Mouse (Mus musculus): ENCODE data around the gene Rif1.

The Rif1 gene

GRCm38 (mm10) chr2:52072491-52073140 lies at the start of gene Rif1:
Rif1 (plus strand) TSS chr2:52072832.
- in situ Hi-C loops (cut with MboI) = no loop called here

- in situ Hi-C loops (cut with MboI) = no loop called here
These were observed 45.6 kb upstream of the Rif1 start for GRCm38 (mm10) chr2:52027061-52027460.

GRCm38 (mm10) chr2:52029426-52029825 lies 43.2 kb upstream of the Rif1 start:
- in situ Hi-C loops (cut with MboI) = no loop called here

- in situ Hi-C loops (cut with MboI) = no loop called here
These were observed 41.1 kb upstream of the Rif1 start for GRCm38 (mm10) chr2:52031491-52031890.

GRCm38 (mm10) chr2:52034601-52035000 lies 38.0 kb upstream of the Rif1 start:
- in situ Hi-C loops (cut with MboI) = no loop called here

GRCm38 (mm10) chr2:52035144-52035543 lies 37.5 kb upstream of the Rif1 start:
- in situ Hi-C loops (cut with MboI) = no loop called here

- in situ Hi-C loops (cut with MboI) = no loop called here
These were observed 35.6 kb upstream of the Rif1 start for GRCm38 (mm10) chr2:52036929-52037595.

GRCm38 (mm10) chr2:52037882-52038281 lies 34.8 kb upstream of the Rif1 start, which contains the start of gene Tnfaip6:
Tnfaip6 (plus strand) TSS chr2:52038009.
- in situ Hi-C loops (cut with MboI) = no loop called here

- in situ Hi-C loops (cut with MboI) = no loop called here
These were observed 34.1 kb upstream of the Rif1 start for GRCm38 (mm10) chr2:52038558-52038957.

- in situ Hi-C loops (cut with MboI) = no loop called here
These were observed 33.4 kb upstream of the Rif1 start for GRCm38 (mm10) chr2:52039083-52039801.

- in situ Hi-C loops (cut with MboI) = no loop called here
These were observed 30.5 kb upstream of the Rif1 start for GRCm38 (mm10) chr2:52042132-52042531.

GRCm38 (mm10) chr2:52042714-52043113 lies 29.9 kb upstream of the Rif1 start:
- in situ Hi-C loops (cut with MboI) = no loop called here

- in situ Hi-C loops (cut with MboI) = no loop called here
These were observed 29.1 kb upstream of the Rif1 start for GRCm38 (mm10) chr2:52043485-52043884.

- in situ Hi-C loops (cut with MboI) = no loop called here
These were observed 26.6 kb upstream of the Rif1 start for GRCm38 (mm10) chr2:52046032-52046431.

GRCm38 (mm10) chr2:52050823-52051222 lies 21.8 kb upstream of the Rif1 start:
- in situ Hi-C loops (cut with MboI) = no loop called here

- in situ Hi-C loops (cut with MboI) = no loop called here
These were observed 20.3 kb upstream of the Rif1 start for GRCm38 (mm10) chr2:52052335-52052734.

GRCm38 (mm10) chr2:52053502-52053901 lies 19.1 kb upstream of the Rif1 start:
- in situ Hi-C loops (cut with MboI) = no loop called here

GRCm38 (mm10) chr2:52055616-52056015 lies 17.0 kb upstream of the Rif1 start:
- in situ Hi-C loops (cut with MboI) = no loop called here

GRCm38 (mm10) chr2:52057099-52057498 lies 15.5 kb upstream of the Rif1 start:
- in situ Hi-C loops (cut with MboI) = no loop called here

- in situ Hi-C loops (cut with MboI) = no loop called here
These were observed 15.0 kb upstream of the Rif1 start for GRCm38 (mm10) chr2:52057681-52058080.

- in situ Hi-C loops (cut with MboI) = no loop called here
These were observed 4.0 kb upstream of the Rif1 start for GRCm38 (mm10) chr2:52068641-52069040.

GRCm38 (mm10) chr2:52070816-52071215 lies 1.8 kb upstream of the Rif1 start:
- in situ Hi-C loops (cut with MboI) = no loop called here
